Mouse (Mus musculus): ENCODE measurements around the gene G3bp1.

Gene G3bp1

DNA sequence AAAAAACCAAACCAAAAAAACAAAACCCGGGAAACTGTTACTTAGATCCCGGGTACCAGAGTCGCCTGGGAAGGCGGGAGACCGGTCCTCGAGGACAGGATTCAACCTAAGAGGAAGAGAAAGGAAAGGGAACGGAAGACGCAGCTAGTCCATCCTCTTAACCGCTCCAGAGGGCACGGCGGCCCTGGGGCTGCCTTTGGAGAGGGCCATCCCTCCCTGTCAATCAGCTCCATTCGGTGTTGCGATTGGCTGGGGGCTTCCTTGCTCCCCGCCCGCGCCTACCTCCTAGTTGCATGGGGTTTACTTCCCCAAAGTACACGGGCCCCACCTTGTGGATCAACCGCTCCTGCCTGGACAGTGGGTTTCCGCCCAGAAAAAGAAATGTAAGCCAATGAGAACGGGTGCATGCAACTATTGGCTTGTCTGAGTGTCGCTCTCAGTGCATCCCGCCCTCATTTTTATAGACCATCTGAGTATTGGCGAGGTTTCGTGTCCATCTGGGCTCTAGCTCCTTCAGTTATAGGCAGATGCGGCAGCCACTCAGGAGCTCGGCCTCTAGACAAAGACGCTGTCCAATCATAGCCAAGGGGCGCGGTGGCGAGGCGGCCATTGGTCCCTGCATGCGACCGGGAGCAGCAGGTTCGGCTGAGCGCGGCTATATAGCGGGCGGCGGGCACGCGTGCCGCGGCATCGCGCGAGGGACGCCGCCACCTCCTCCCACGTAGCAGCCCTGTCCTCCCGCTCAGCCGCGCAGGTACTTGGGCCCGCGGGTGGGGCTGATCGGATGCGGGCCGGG lies at the start of gene G3bp1:
Gene G3bp1 (plus strand): TSS at position 638 of the 796 bp plus-strand sequence.
- peak; percentile 100 for DNase-seq (ENCODE audit: low spot score)

- DNase-seq (ENCODE audit: low spot score) = no peak
Measured at GRCm38 (mm10) chr11:55422978-55423377, 46.5 kb upstream of the G3bp1 start, which contains the start of gene Sparc. TSS of gene Sparc (minus strand) at chr11:55423183.

DNA sequence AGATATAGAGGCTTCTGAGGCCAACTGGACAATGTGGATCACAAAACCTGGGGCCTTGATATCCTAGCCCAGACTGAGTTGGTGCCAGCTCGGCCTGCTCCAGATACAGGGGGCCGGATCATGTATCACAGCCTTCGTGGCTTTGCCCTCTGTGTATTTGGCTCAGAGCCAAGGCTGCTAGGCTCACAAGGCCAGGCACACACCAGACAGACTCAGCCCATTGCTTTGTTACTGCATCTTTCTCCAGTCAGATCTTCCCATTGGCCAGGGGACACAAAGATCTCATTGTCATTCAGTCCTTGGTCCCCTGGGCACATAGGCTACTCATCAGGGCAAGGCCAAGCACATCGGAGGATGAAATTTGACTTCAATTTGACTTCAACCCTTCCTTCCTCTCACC lies 45.7 kb upstream of the G3bp1 start:
- DNase-seq (ENCODE audit: low spot score) = no peak

DNA sequence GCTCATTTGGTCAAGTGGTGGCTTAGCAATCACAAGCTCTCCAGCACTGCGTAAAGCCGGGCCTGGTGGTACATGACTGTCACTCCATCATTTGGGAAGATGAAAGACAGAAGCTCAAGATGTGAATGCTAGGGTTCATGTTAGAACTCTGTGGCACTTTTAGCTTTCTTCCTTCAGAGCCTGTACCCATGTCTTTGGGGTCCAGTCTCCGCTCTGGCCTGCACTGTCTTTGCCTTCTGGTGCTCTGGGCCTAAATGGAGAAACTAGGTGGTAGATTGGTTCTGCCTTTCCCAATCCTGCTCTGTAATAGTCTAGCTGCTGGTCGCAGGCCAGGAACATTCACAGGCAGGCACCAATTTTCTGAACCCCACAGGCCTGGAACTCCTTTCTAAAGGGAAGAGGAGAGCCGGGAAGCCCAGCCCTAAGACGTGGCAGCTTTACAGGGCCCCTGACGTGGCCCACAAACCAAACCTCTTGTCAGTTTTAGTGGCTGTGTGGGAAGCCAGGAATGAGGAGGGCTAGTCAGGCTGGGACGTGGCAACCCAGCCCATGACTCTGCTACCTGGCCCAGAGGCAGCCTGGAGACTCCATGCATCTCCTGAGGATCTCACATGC lies 44.6 kb upstream of the G3bp1 start:
- DNase-seq (ENCODE audit: low spot score) = no peak

DNA sequence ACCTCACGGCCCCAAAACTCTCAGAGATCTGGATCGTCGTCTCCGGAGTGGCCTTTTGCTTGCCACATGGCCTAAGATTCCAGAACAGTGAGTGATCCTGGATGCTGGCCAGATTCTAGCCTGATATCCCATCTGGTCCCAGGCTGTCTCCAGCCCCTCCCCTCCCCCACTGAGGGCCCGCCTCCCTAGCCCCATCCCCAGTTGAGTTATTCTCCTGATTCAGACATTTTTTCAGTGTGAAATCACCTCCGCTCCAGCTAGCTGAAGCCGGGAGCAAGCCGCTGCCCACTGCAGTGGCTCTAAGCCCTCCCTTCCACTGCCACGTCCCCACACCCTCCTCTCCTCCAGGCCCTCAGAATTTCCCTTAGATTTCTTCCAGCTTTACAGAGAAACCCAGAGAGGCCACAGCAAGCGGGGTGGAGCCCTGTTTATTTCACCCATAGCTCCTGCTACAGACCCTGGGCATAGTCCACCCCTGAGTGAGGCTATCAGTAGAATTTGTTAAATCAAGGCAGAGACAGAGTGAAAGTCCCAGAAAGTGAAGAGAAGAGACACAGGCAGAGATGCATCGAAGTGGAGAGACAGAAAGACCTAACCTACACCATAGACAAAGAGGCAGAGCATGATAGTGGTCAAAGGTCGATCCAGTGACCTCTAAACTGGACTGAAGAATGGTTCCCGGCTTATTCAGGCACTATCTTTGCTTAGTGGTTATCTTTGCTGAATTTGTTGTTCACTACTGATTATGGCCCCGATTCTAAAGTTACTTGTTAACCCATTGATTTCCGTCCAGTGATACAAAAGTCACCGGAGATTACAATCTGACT lies 41.1 kb upstream of the G3bp1 start:
- DNase-seq (ENCODE audit: low spot score) = peak; percentile 81

- DNase-seq (ENCODE audit: low spot score) = no peak
Measured at GRCm38 (mm10) chr11:55429973-55430372, 39.5 kb upstream of the G3bp1 start.

- no peak for DNase-seq (ENCODE audit: low spot score)
Measured at GRCm38 (mm10) chr11:55432981-55433380, 36.5 kb upstream of the G3bp1 start.

DNA sequence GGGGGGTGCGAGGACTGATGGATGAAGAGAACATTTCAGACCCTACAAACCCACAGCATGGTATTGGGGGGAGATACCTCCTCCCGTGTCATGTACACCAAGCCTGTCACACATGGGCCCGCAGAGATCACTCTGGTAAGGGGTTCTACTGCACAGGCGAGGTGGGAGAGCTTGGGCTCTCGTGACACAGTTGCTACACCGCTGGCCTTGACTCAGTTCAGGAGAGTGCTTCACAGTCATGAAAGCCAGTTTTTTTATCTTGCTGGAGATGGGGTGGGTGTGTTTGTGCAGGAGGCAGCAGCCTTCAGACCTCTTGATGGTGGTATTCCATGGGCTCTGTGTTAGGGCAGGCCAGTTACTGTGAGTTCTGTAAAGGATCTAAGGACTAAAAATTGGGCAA lies 33.4 kb upstream of the G3bp1 start:
- no peak for DNase-seq (ENCODE audit: low spot score)

DNA sequence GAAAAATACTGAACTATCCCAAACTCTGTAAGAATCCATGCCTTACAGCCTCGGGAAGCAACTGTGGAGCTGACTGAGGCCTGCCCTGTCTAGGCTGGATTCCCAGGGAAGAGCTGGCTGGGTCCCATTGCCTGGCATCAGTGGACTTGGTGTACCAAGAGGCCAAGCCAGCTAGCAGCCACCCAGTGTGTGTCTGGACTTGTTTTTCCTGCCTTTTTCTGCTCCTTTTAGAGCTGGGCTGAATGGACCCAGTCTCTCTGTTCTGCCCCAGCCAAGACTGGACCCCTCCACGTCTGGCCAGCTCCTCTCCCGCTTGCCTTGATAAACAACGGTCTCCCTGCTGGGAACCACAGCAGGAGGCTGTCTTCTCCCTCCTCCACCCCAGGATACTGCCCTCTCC lies 31.5 kb upstream of the G3bp1 start:
- DNase-seq (ENCODE audit: low spot score) = no peak

GRCm38 (mm10) chr11:55439718-55440117 lies 29.8 kb upstream of the G3bp1 start:
- no peak for DNase-seq (ENCODE audit: low spot score)

DNA sequence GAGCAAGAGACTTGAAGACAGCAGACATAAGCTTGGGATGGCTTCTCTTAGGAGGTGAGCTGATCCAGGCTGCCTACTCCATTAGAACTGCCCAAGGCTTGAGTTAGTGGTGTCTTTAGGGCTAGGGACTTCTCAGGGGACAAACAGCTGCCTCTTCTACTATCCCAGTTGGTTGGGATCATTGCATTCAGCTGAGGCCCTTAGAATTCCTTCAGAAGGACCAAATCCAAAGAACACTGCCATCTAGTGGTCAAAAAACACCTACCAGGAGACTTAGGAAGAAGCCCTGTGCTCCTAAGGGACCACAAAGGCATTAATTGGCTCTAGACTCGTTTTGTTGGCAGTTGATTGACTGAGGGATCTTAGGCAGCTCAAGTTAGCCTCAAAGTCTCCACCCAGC lies 24.7 kb upstream of the G3bp1 start:
- DNase-seq (ENCODE audit: low spot score) = peak; percentile 81

DNA sequence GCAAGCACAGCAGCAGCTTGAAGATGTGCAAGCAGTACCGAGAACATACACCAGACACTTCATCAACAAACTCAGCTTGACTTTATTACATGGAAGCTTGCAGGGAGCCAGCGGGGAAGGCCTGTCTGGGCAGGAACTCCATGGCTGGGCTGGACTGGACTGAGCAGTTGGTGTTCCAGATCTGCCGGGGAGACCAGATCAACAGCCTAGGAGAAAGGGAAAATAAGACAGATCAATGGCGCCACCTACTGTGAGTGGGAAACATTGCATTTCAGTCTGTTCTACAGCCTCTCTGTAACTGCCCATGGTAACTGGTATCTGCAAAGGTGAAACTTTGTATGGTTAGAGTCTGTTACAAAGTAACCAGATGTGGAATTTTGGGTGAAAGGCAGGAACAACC lies 22.9 kb upstream of the G3bp1 start:
- peak; percentile 89 for DNase-seq (ENCODE audit: low spot score)

DNA sequence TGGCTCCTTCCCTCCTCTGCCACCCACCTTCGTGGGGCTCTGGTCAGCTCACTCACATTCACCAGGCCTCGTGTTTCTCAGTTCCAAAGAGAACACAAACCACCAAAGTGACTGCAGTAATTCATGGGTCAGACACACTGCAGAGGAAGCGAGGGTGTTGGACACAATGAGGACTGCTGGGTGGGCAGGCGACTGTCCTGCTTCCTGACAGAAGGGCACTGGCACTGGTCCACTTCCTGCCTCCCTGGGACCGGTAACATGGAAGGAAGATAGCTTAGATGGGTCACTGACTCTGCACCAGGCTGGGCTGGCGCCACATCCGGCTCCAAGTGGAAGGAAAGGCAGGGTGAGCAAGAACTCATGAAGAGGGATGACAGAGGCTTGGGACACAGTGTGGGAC lies 20.0 kb upstream of the G3bp1 start:
- DNase-seq (ENCODE audit: low spot score) = peak; percentile 46

GRCm38 (mm10) chr11:55450311-55450710 lies 19.2 kb upstream of the G3bp1 start:
- DNase-seq (ENCODE audit: low spot score) = no peak

DNA sequence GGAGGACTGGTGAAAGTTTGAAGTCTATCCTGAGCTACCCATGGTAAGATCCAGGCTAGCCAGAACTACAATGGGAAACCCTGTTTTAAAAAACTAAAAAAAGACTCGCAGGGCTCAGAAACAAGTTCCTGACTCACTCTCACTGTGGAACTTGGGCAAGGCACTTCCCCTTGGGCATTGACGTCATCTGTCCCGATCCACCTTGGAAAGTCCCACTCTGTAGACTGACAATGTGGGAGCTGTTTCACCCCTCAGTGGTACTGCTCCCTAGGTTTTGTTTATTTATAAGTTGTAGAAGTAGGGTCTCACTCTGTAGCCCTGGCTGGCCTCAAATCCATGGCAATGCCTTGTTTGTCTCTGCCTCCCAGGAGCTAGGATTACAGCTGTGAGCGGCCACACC lies 15.8 kb upstream of the G3bp1 start:
- DNase-seq (ENCODE audit: low spot score) = peak; percentile 49

DNA sequence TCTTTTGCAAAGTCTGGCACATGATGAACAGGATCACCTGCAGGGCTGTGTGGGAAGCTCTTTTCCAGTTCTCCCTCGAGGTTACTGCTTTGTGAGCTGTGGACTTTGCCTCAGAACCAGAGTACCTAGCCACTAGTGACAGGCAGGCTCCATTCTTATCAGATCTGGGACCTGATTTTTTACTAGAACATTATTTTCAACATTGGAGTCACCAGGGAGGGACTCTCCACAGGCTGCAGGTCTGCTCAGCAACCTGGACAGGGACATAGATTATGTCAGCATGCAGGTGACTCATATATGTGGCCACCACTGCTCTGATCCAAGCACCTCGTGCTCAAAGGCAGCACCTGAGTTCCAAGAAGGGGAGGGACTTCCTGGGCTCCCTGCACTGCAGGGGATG lies 14.3 kb upstream of the G3bp1 start:
- DNase-seq (ENCODE audit: low spot score) = no peak

- no peak for DNase-seq (ENCODE audit: low spot score)
Measured at GRCm38 (mm10) chr11:55458501-55458900, 11.0 kb upstream of the G3bp1 start.

- no peak for DNase-seq (ENCODE audit: low spot score)
Measured at GRCm38 (mm10) chr11:55459850-55460558, 9.5 kb upstream of the G3bp1 start.

GRCm38 (mm10) chr11:55460559-55461018 lies 8.9 kb upstream of the G3bp1 start:
- no peak for DNase-seq (ENCODE audit: low spot score)

- peak; percentile 97 for DNase-seq (ENCODE audit: low spot score)
Measured at GRCm38 (mm10) chr11:55461019-55461645, 8.4 kb upstream of the G3bp1 start, which contains the start of gene Atox1. TSS of gene Atox1 (minus strand) at chr11:55461239.

DNA sequence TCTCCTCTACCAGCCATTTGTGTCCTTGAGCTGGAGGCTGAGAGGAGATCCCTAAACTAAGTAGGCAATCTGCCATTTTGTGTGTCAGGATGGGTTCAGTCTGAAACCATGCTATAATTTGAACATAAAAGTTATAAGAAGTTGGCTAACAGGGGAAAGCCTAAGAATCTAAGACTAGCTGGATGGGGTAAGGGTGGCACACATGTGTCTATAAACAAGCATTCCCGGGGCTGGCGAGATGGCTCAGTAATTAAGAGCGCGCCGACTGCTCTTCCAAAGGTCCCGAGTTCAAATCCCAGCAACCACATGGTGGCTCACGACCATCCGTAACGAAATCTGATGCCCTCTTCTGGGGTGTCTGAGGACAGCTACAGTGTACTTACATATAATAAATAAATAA lies 7.3 kb upstream of the G3bp1 start:
- DNase-seq (ENCODE audit: low spot score) = no peak
